Mouse (Mus musculus) hindbrain, postnatal 0 days (tissue): ENCODE data around the gene Gm20388. TPM values are rescaled to one million over a fixed set of nuclear protein-coding genes. Genes with fewer than 3 reads are reported as not detected.
A peak's percentile ranks its signal among the peaks of the same experiment; 100 is the strongest.

ENCODE experiments used
- ATAC-seq: fragments of 200-750 bp; cut with Nextera tagmentation; 2 replicates; pipeline ENCODE4 v1.8.0; 2017; ENCODE audit warnings: mild to moderate bottlenecking, moderate TSS enrichment, moderate library complexity
- DNase-seq: peaks from one replicate; pipeline ENCODE4 v3.0.0-alpha.2; 2015; ENCODE audit warnings: low spot score
- H3K27ac ChIP-seq: fragments of 300-500 bp; sonication (generic); 2 replicates; pipeline ENCODE4 v1.5.1; 2014; ENCODE audit warnings: mild to moderate bottlenecking
- H3K27me3 ChIP-seq: fragments of 300-500 bp; sonication (generic); 2 replicates; pipeline ENCODE4 v1.6.1; 2014; ENCODE audit warnings: low read length, mixed read lengths; ENCODE audit not compliant: insufficient read depth
- H3K36me3 ChIP-seq: fragments of 300-500 bp; sonication (generic); 2 replicates; pipeline ENCODE4 v1.6.1; 2014; ENCODE audit warnings: low read length, mixed read lengths; ENCODE audit not compliant: insufficient read depth
- H3K4me1 ChIP-seq: fragments of 300-500 bp; sonication (generic); 2 replicates; pipeline ENCODE4 v1.6.1; 2014; ENCODE audit warnings: antibody characterized with exemption, low read length, mixed read lengths; ENCODE audit not compliant: insufficient read depth
- H3K4me2 ChIP-seq: fragments of 300-500 bp; sonication (generic); 2 replicates; pipeline ENCODE4 v1.6.1; 2014; ENCODE audit warnings: low read depth, mild to moderate bottlenecking, low read length, moderate library complexity, mixed read lengths
- H3K4me3 ChIP-seq: fragments of 300-500 bp; sonication (generic); 2 replicates; pipeline ENCODE4 v1.5.1; 2014; ENCODE audit warnings: low read length
- H3K9ac ChIP-seq: fragments of 300-500 bp; sonication (generic); replicated peaks from 2 replicates; pipeline ENCODE4 v1.6.1; 2014; ENCODE audit warnings: mild to moderate bottlenecking, low read length, moderate library complexity, mixed read lengths
- H3K9me3 ChIP-seq: fragments of 300-500 bp; sonication (generic); 2 replicates; pipeline ENCODE4 v1.6.1; 2016; ENCODE audit warnings: low read length, mixed read lengths
- CTCF ChIP-seq: IDR thresholded peaks from 2 replicates; pipeline ENCODE4 v1.5.1; 2016; ENCODE audit warnings: antibody characterized with exemption, control low read depth, low read depth
- WGBS: fragments of 180-500 bp; shearing (Covaris S2); extraction: QIAGEN DNeasy Blood & Tissue Kit; methylation state at CpG from one replicate; pipeline ENCODE4 v1.1.7; 2014; 5-methylcytosine and 5-hydroxymethylcytosine counted together
- polyA plus RNA-seq: library from polyadenylated mRNA; unstranded; fragments of >200 nt; fragmentation: Nextera tagmentation; extraction: Ambion mirVana; gene quantifications from 2 replicates; pipeline ENCODE4 v1.2.1, GENCODE M21; 2015
- total RNA-seq: library from RNA; depleted of rRNA; stranded (reverse); fragments of >200 nt; gene quantifications from 2 replicates; pipeline ENCODE4 v1.2.3, GENCODE M21; 2014

Gene Gm20388
- total and polyA plus RNA-seq, 2 experiments from 2014 or later = 71.3 TPM; not detected in 1

- no peak for ATAC-seq
- Histone ChIP-seq H3K4me2 (no peak overlapping the region), H3K27ac (no peak overlapping the region), H3K9me3 (no peaks in the 10 kb centered on the region), H3K36me3 (0 out of 2 replicates have a peak, but pooled peaks cover 3% of the 10 kb centered on the region), H3K4me3 (no peak overlapping the region), H3K4me1 (peaks cover 8% of the 10 kb centered on the region; the same call in 1 of the 2 replicates), H3K9ac (no peak overlapping the region), H3K27me3 (no peaks in the 10 kb centered on the region)
- 71% methylated on average over 12 of the region's 12 CpGs for WGBS
- DNase-seq = peak; percentile 1
- TF ChIP-seq CTCF = no peak
Observed at GRCm38 (mm10) chr8:120150028-120150427, 239.4 kb downstream of the Gm20388 start.

GRCm38 (mm10) chr8:120151151-120151550 is 240.5 kb downstream of the Gm20388 start:
- Histone ChIP-seq H3K4me3 (no peak overlapping the region), H3K9me3 (no peaks in the 10 kb centered on the region), H3K4me2 (no peak overlapping the region), H3K36me3 (0 out of 2 replicates have a peak, but pooled peaks cover 3% of the 10 kb centered on the region), H3K4me1 (peaks cover 7% of the 10 kb centered on the region; the same call in 1 of the 2 replicates), H3K27me3 (no peaks in the 10 kb centered on the region), H3K9ac (no peak overlapping the region), H3K27ac (0 out of 2 replicates have a peak overlapping the region, but pooled peaks have one; percentile 48)
- DNase-seq = peak; percentile 74
- WGBS = 46% methylated on average over 9 of the region's 9 CpGs
- TF ChIP-seq CTCF = no peak
- peak; percentile 66; the same call in 1 of the 2 replicates for ATAC-seq

DNA sequence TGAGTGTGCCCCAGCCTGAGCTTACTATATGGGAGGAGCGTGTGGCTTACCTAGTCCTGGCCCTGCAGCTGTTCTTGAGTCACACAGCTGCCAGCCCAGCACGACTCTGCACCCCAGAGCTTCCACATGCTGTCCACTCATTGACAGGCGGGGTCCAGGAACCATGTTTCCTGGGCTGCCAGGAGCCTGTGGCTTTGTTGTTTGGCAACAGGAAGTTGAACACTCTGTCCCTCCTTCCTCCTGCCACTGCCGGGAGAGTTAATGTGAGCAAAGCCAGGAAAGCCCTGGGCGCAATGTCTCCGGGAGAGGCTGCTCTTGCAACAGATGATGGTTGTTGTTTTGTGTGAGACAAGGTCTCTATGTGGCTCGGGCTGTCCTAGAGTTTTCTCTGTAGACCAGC is 242.0 kb downstream of the Gm20388 start:
- Histone ChIP-seq H3K9ac (no peak overlapping the region), H3K36me3 (0 out of 2 replicates have a peak, but pooled peaks cover 3% of the 10 kb centered on the region), H3K4me1 (peaks cover 7% of the 10 kb centered on the region; the same call in 1 of the 2 replicates), H3K4me3 (no peak overlapping the region), H3K4me2 (no peak overlapping the region), H3K27ac (no peak overlapping the region), H3K9me3 (no peaks in the 10 kb centered on the region), H3K27me3 (no peaks in the 10 kb centered on the region)
- DNase-seq = peak; percentile 57
- TF ChIP-seq CTCF = no peak
- WGBS = 48% methylated on average over 7 of the region's 7 CpGs
- ATAC-seq = no peak

DNA sequence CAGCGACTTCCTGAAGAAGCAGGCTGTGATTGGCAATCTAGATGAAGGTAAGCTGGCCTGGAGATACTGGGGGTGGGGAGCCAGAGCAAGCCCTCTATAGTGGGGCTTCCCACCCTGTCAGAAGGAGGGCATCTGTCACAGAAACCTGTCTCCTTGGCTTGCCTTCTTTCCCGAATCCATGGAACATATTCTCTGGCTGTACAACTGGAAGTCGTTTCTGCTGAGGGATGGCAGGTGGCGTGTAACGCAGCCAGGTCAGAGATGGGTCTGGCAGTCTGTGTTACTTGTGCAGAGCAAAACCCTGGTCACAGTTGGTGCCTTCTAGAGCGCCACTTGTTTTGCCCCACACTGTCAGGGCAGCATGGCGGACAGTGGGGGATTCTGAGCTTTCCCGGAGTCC is 249.7 kb downstream of the Gm20388 start:
- ATAC-seq = no peak

GRCm38 (mm10) chr8:120161658-120162403 is 251.2 kb downstream of the Gm20388 start:
- no peaks in the 10 kb centered on the region for H3K9me3 ChIP-seq
- H3K36me3 ChIP-seq = peaks cover 3% of the 10 kb centered on the region
- H3K9ac ChIP-seq = no peak overlapping the region
- H3K4me2 ChIP-seq = no peak overlapping the region
- no peaks in the 10 kb centered on the region for H3K27me3 ChIP-seq
- no peak overlapping the region for H3K4me3 ChIP-seq
- WGBS = 71% methylated on average over 16 of the region's 16 CpGs
- H3K27ac ChIP-seq = 0 out of 2 replicates have a peak overlapping the region, but pooled peaks have one; percentile 7
- DNase-seq (peak; percentile 2), ATAC-seq (no peak)
- H3K4me1 ChIP-seq = peaks cover 3% of the 10 kb centered on the region; the same call in 1 of the 2 replicates
- TF ChIP-seq CTCF = no peak

More for the DNA sequence above, 249.7 kb downstream of the Gm20388 start:
- no peak overlapping the region for H3K4me2 ChIP-seq
- no peak overlapping the region for H3K9ac ChIP-seq
- peak; percentile 36 for DNase-seq
- H3K9me3 ChIP-seq = no peaks in the 10 kb centered on the region
- no peak overlapping the region for H3K4me3 ChIP-seq
- TF ChIP-seq CTCF = no peak
- peaks cover 3% of the 10 kb centered on the region for H3K36me3 ChIP-seq
- H3K4me1 ChIP-seq = peaks cover 3% of the 10 kb centered on the region; the same call in 1 of the 2 replicates
- no peaks in the 10 kb centered on the region for H3K27me3 ChIP-seq
- H3K27ac ChIP-seq = peak overlapping the region; percentile 51; the same call in 1 of the 2 replicates
- WGBS = 66% methylated on average over 8 of the region's 8 CpGs

- Histone ChIP-seq H3K4me1 (peaks cover 4% of the 10 kb centered on the region), H3K4me3 (no peak overlapping the region), H3K27me3 (no peaks in the 10 kb centered on the region), H3K36me3 (peaks cover 3% of the 10 kb centered on the region), H3K27ac (no peak overlapping the region), H3K9me3 (no peaks in the 10 kb centered on the region), H3K4me2 (no peak overlapping the region), H3K9ac (no peak overlapping the region)
- DNase-seq (no peak), ATAC-seq (no peak)
- 91% methylated on average over 5 of the region's 5 CpGs for WGBS
- no peak for TF ChIP-seq CTCF
Observed at GRCm38 (mm10) chr8:120162404-120162752, 251.7 kb downstream of the Gm20388 start.

DNA sequence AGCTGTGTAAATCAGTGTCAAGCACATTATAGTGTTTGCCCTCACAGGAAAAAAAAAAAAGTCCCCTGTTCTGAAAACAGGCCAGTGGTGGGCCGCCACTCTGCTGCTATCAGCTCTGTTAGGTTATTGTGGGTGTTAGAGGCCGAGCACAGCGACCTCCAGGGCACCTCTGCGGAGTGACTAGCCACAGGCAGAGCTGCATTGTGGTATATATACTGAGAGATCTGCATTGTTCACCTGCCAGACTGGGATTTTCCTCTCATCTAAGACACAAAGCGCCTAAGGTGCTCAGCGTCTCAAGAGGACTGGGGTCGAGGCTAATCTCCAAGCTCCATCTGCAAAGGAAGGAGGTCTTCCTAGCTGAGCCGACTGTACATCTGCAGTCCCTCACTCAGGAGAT is 252.7 kb downstream of the Gm20388 start:
- Histone ChIP-seq H3K9me3 (no peaks in the 10 kb centered on the region), H3K4me2 (no peak overlapping the region), H3K4me3 (no peak overlapping the region), H3K27me3 (no peaks in the 10 kb centered on the region), H3K27ac (no peak overlapping the region), H3K9ac (no peak overlapping the region), H3K36me3 (peaks cover 3% of the 10 kb centered on the region), H3K4me1 (peaks cover 14% of the 10 kb centered on the region)
- ATAC-seq = no peak
- DNase-seq = no peak
- 67% methylated on average over 8 of the region's 8 CpGs for WGBS
- no peak for TF ChIP-seq CTCF
